Mouse (Mus musculus) effector memory CD4-positive, alpha-beta T cell, adult 7 months (primary cell): ENCODE data around the gene Npas3. TPM values are rescaled to one million over a fixed set of nuclear protein-coding genes. Genes with fewer than 3 reads are reported as not detected.

Experiments
- polyA plus RNA-seq: library from polyadenylated mRNA; unstranded; fragments of 100-300 nt; shearing (Covaris generic); gene quantifications from one replicate; pipeline ENCODE4 v1.2.1, GENCODE M21; 2017

The Npas3 gene
- 0.46 TPM for polyA plus RNA-seq

GRCm38 (mm10) chr12:53248101-53248727 is at the start of gene Npas3:
Npas3 (plus strand) TSS chr12:53248677.

